ENCODE assay signal across 8 mouse cellular contexts in genomic region chr12:69168461-69169106, GRCm38 (mm10). TPM values are rescaled to one million over a fixed set of nuclear protein-coding genes. Genes with fewer than 3 reads are reported as not detected.
DNase-seq lines count a peak whose midpoint lies in the region; ATAC-seq and TF ChIP-seq lines count a peak whose summit lies in the region.

Gene Lrr1, plus strand, starts transcription at chr12:69168814.

- H3K9me3 ChIP-seq in hindbrain, postnatal 0 days (ENCODE audit: low read length) = no peaks in the 10 kb centered on the region

- no peak for TF ChIP-seq CTCF in gastrocnemius, adult 2 months (IDR thresholded peaks at IDR 0.05)
- no peak for TF ChIP-seq CTCF in hindbrain, postnatal 0 days (IDR thresholded peaks at IDR 0.05; ENCODE audit: low read depth)
- TF ChIP-seq CTCF in left cerebral cortex, adult 2 months (IDR thresholded peaks at IDR 0.05) = no peak; the same call in 1 of the 2 replicates

- peak; percentile 91 for DNase-seq in gastrocnemius, adult 2 months
- peak; percentile 89 for DNase-seq in hindbrain, postnatal 0 days (ENCODE audit: low spot score)
- peak; percentile 76 to 83 for DNase-seq in left cerebral cortex, adult 2 months (ENCODE audit: extremely low spot score in 1 of 2, low spot score in 2 of 2)
- peak; percentile 83 for DNase-seq in retina, postnatal 7 days (ENCODE audit: low read depth, low spot score)
- peak; percentile 75 to 95 for DNase-seq in urinary bladder, adult 18-20 months (ENCODE audit: low spot score in 2 of 2)

- ATAC-seq in activated CD4-positive, CD25-positive, alpha-beta regulatory T cell, adult 4 months = peak; percentile 76
- peak; percentile 91 for ATAC-seq in common myeloid progenitor, adult 5-6 weeks (replicated peaks; ENCODE audit: low read depth, poor library complexity, severe bottlenecking)
- peak; percentile 95 for ATAC-seq in hindbrain, postnatal 0 days

- peak within 1 kb of the TSS; percentile 99 for H3K4me2 ChIP-seq in hindbrain, postnatal 0 days (ENCODE audit: low read depth, low read length)

- no peaks in the 10 kb centered on the region for H3K36me3 ChIP-seq in hindbrain, postnatal 0 days (ENCODE audit: insufficient read depth, low read length)
- no peaks in the 10 kb centered on the region for H3K36me3 ChIP-seq in macrophage (ENCODE audit: inconsistent target)

- peak within 1 kb of the TSS; percentile 81 for H3K4me3 ChIP-seq in gastrocnemius, adult 2 months
- H3K4me3 ChIP-seq in hindbrain, postnatal 0 days (ENCODE audit: low read length) = peak within 1 kb of the TSS; percentile 72
- H3K4me3 ChIP-seq in left cerebral cortex, adult 2 months = peak within 1 kb of the TSS; percentile 80
- H3K4me3 ChIP-seq in macrophage (ENCODE audit: inconsistent target) = peak within 1 kb of the TSS; percentile 81

- H3K9ac ChIP-seq in hindbrain, postnatal 0 days (replicated peaks; ENCODE audit: low read length) = peak within 1 kb of the TSS; percentile 64

- under 1% methylated on average over 40 of the region's 40 CpGs for WGBS in hindbrain, postnatal 0 days
- under 1% methylated on average over 40 of the region's 40 CpGs for WGBS in macrophage (ENCODE audit: missing documents)

- peaks cover 23% of the 10 kb centered on the region for H3K79me2 ChIP-seq in macrophage (ENCODE audit: inconsistent target)

- H3K27ac ChIP-seq in gastrocnemius, adult 2 months = peak within 1 kb of the TSS; percentile 96
- H3K27ac ChIP-seq in hindbrain, postnatal 0 days = peak within 1 kb of the TSS; percentile 65
- peak within 1 kb of the TSS; percentile 99 for H3K27ac ChIP-seq in left cerebral cortex, adult 2 months
- peak within 1 kb of the TSS; percentile 98 for H3K27ac ChIP-seq in macrophage

- H3K4me1 ChIP-seq in hindbrain, postnatal 0 days (ENCODE audit: insufficient read depth, low read length) = peaks cover 8% of the 10 kb centered on the region; the same call in 1 of the 2 replicates

- H3K27me3 ChIP-seq in hindbrain, postnatal 0 days (ENCODE audit: insufficient read depth, low read length) = no peaks in the 10 kb centered on the region

- intact Hi-C loops in gastrocnemius, adult 2 months (cut with DNase I) = no loop called here
- intact Hi-C loops in left cerebral cortex, adult 2 months (cut with DNase I) = no loop called here

RNA-seq across cellular contexts. Expression of gene Lrr1, which starts in this region (rescaled TPM):
- polyA plus RNA-seq in activated CD4-positive, CD25-positive, alpha-beta regulatory T cell, adult 4 months (2017; shearing (Covaris generic)) = 1 to 10 TPM; 1.7 to 4.0 TPM
- total RNA-seq in common myeloid progenitor, adult 5-6 weeks (2017) = 9.8 and 16.1 TPM in 2 replicates
- not detected for total RNA-seq in gastrocnemius, adult 2 months (2021)
- 0.37 and 0.86 TPM in 2 replicates for total RNA-seq in hindbrain, postnatal 0 days (2014; rRNA removed)
- 3.4 and 3.6 TPM in 2 replicates for polyA plus RNA-seq in hindbrain, postnatal 0 days (2015; fragmentation: Nextera tagmentation; extraction: Ambion mirVana)
- not detected for total RNA-seq in left cerebral cortex, adult 2 months (2021)
- 1 to 10 TPM in 2 of 26 experiments, under 1 TPM in 4, not detected in 20; 0.48 to 2.8 (median 0.71) TPM for total RNA-seq in macrophage (2018; cell fraction: chromatin; rRNA removed)
- total RNA-seq in macrophage (2018; cell fraction: cytosol; rRNA removed) = 1 to 10 TPM in 6 of 26 experiments, under 1 TPM in 20; 0.15 to 1.4 (median 0.61) TPM
- 1 to 10 TPM in 6 of 26 experiments, under 1 TPM in 2, not detected in 18; 0.60 to 5.2 (median 1.6) TPM for total RNA-seq in macrophage (2018; cell fraction: nucleus; rRNA removed)
- polyA plus RNA-seq in macrophage (2018) = 0.79 to 5.0 TPM (median 0.95 TPM) in 3 replicates

Comparison
In these comparisons a context has a peak if more than half of its experiments do, and no peak if none do; other contexts are left out.
1. Peak in every context shown above with its lines: DNase-seq, ATAC-seq, H3K4me3 ChIP-seq and H3K27ac ChIP-seq.
2. Peak in DNase-seq, H3K4me3 ChIP-seq and H3K27ac ChIP-seq in gastrocnemius, adult 2 months; RNA of the gene not detected or under 1 TPM.
3. Peak in DNase-seq, H3K4me3 ChIP-seq and H3K27ac ChIP-seq in left cerebral cortex, adult 2 months; RNA of the gene not detected or under 1 TPM.